26 mouse cellular contexts compared by ENCODE assay signal in the genomic region with DNA sequence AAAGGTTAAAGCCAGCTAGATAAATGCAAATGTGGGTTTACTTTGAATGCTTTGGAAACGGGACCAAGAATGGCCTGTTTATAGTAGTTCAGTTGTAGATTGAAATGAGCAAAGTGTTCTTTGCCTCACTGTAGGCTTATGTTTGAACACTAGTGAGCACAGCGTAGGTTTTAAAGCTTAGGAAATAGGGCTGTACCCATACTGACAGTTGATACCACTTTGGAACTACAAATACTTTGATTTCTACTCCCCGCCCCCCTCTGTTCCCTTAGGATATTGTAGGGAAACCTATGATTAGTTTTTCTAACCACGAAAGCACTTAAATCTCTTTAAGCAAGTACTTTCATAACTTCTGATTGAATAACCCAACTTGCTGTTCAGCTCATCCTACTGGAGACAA. TPM values are rescaled to one million over a fixed set of nuclear protein-coding genes. Genes with fewer than 3 reads are reported as not detected.
DNase-seq lines count a peak whose midpoint lies in the region; TF ChIP-seq lines count a peak whose summit lies in the region.
"Had no signal": no experiment of that assay in that cellular context is flagged by ENCODE, and none has a peak within 500 bp of the region (broad histone marks: within the 10 kb centered on the region; RNA-seq: fewer than 3 reads in every experiment).

No protein-coding gene starts in this region.

- H3K27ac ChIP-seq in MEL (ENCODE audit: control insufficient read depth, low read depth, low read length): no peak overlapping the region
- H3K27ac ChIP-seq: embryonic facial prominence, embryonic 12.5 days; forebrain, embryonic 10.5 days; forebrain, embryonic 13.5 days; gastrocnemius, adult 2 months; heart, embryonic 15.5 days; hindbrain, embryonic 10.5 days; hindbrain, embryonic 13.5 days; intestine, embryonic 15.5 days had no signal

- no peak for TF ChIP-seq CTCF in MEL (IDR thresholded peaks at IDR 0.05 in 2 of 3, conservative IDR thresholded peaks at IDR 0.05 in 1 of 3; ENCODE audit: control insufficient read depth in 1 of 3, insufficient read depth in 1 of 3, low read depth in 2 of 3, low read length in 3 of 3, poor library complexity in 1 of 3, severe bottlenecking in 1 of 3)

- TF ChIP-seq RAD21 in MEL (IDR thresholded peaks at IDR 0.05; ENCODE audit: low read depth, low read length): no peak

- peaks cover 5 to 9% of the 10 kb centered on the region in 2 experiments for H3K4me1 ChIP-seq in MEL (ENCODE audit: control insufficient read depth in 1 of 2, insufficient read depth in 2 of 2, low read length in 2 of 2)

- peaks cover 31% of the 10 kb centered on the region for H3K79me2 ChIP-seq in MEL (ENCODE audit: control insufficient read depth, insufficient read depth, low read length, poor library complexity)

- TF ChIP-seq POLR2A in MEL (IDR thresholded peaks at IDR 0.05; ENCODE audit: control insufficient read depth in 1 of 2, insufficient read depth in 1 of 2, low read depth in 1 of 2, low read length in 2 of 2, poor library complexity in 1 of 2): peak in 1 of 2 experiments; percentile 31; a peak in 1 of 4 replicates

- no peaks in the 10 kb centered on the region for H3K9me3 ChIP-seq in MEL (replicated peaks; ENCODE audit: insufficient read depth, low read length)
- H3K9me3 ChIP-seq: embryonic facial prominence, embryonic 12.5 days; forebrain, embryonic 10.5 days; forebrain, embryonic 13.5 days; G1E; heart, embryonic 12.5 days; heart, embryonic 15.5 days; hindbrain, embryonic 10.5 days; hindbrain, embryonic 13.5 days; intestine, embryonic 15.5 days had no signal

- no peak overlapping the region for H3K4me3 ChIP-seq in MEL (ENCODE audit: control insufficient read depth in 1 of 2, insufficient read depth in 1 of 2, low read depth in 2 of 2, low read length in 2 of 2)
- H3K4me3 ChIP-seq: embryonic facial prominence, embryonic 12.5 days; erythroblast, embryonic 14.5 days; forebrain, embryonic 10.5 days; forebrain, embryonic 13.5 days; gastrocnemius, adult 2 months; heart, embryonic 12.5 days; heart, embryonic 15.5 days; hindbrain, embryonic 10.5 days; hindbrain, embryonic 13.5 days; intestine, embryonic 15.5 days had no signal

- no peak for TF ChIP-seq EP300 in MEL (IDR thresholded peaks at IDR 0.05; ENCODE audit: low read depth in 1 of 2, low read length in 2 of 2)

- no peaks in the 10 kb centered on the region for H3K27me3 ChIP-seq in MEL (ENCODE audit: control insufficient read depth in 1 of 2, insufficient read depth in 2 of 2, low read length in 2 of 2)
- H3K27me3 ChIP-seq: embryonic facial prominence, embryonic 12.5 days; forebrain, embryonic 13.5 days; heart, embryonic 12.5 days; heart, embryonic 15.5 days; hindbrain, embryonic 13.5 days; intestine, embryonic 15.5 days had no signal

- no peak overlapping the region for H3K9ac ChIP-seq in MEL (ENCODE audit: control insufficient read depth, low read depth, low read length, poor library complexity, severe bottlenecking)
- H3K9ac ChIP-seq: embryonic facial prominence, embryonic 12.5 days; forebrain, embryonic 13.5 days; heart, embryonic 12.5 days; heart, embryonic 15.5 days; hindbrain, embryonic 13.5 days; intestine, embryonic 15.5 days had no signal

- H3K36me3 ChIP-seq in MEL (ENCODE audit: control insufficient read depth in 1 of 2, insufficient read depth in 2 of 2, low read length in 2 of 2): peaks cover 31 to 36% of the 10 kb centered on the region in 2 experiments

- DNase-seq in testis, postnatal 10 days (ENCODE audit: low spot score): peak; percentile 4
- no peak for DNase-seq in testis, postnatal 14 days (ENCODE audit: low spot score)
- peak; percentile 35 for DNase-seq in MEL (ENCODE audit: low read depth, low spot score)
- DNase-seq in naive thymus-derived CD4-positive, alpha-beta T cell, adult 2 months (ENCODE audit: low read depth): peak; percentile 26
- no peak for DNase-seq in adrenal gland, adult 8-10 months
- DNase-seq in kidney, adult 18-20 months: no peak
- DNase-seq: adrenal gland, adult 2 months; adrenal gland, postnatal 36 days; cerebellum, adult 18-20 months; cerebellum, adult 9-10 months; cerebellum, postnatal 14 days; gastrocnemius, adult 2 months; gastrocnemius, postnatal 14 days; heart, adult 18-20 months; heart, postnatal 10 days; heart, postnatal 36 days had no signal

TF ChIP-seq in MEL, 35 proteins besides CTCF, POLR2A, EP300 and RAD21:
- TF ChIP-seq POLR2AphosphoS2 (IDR thresholded peaks at IDR 0.05; ENCODE audit: low read length) (peak; percentile 32; the same call in 1 of the 2 replicates), ZKSCAN1 (IDR thresholded peaks at IDR 0.05; ENCODE audit: low read depth, low read length) (no peak)

RNA-seq across cellular contexts. Expression of a gene that starts 5.5 kb away (rescaled TPM):
- 586 and 596 TPM in 2 replicates for total RNA-seq in MEL (2012; rRNA removed)
- 100 to 1,000 TPM; 421 to 431 TPM for polyA plus RNA-seq in MEL (2012; ENCODE audit: insufficient read depth in 1 of 2, insufficient read length in 2 of 2, low read depth in 1 of 2, low replicate concordance in 2 of 2, missing spikeins in 1 of 2)
- 100 to 1,000 TPM; 230 to 311 (median 252) TPM for total RNA-seq in adrenal gland, adult 8-10 months (2022)

RNA-seq across cellular contexts. Expression of a gene that starts 15.4 kb away (rescaled TPM):
- 8.0 and 9.5 TPM in 2 replicates for total RNA-seq in MEL (2012; rRNA removed)
- polyA plus RNA-seq in MEL (2012; ENCODE audit: insufficient read depth in 1 of 2, insufficient read length in 2 of 2, low read depth in 1 of 2, low replicate concordance in 2 of 2, missing spikeins in 1 of 2): 10 to 100 TPM in 1 of 2 experiments, not detected in 1; 20.8 TPM
- 10 to 100 TPM; 42.1 to 71.0 (median 59.4) TPM for total RNA-seq in adrenal gland, adult 8-10 months (2022)

RNA-seq across cellular contexts. Expression of a gene that starts 45.2 kb away (rescaled TPM):
- total RNA-seq in MEL (2012; rRNA removed): 1.0 and 1.1 TPM in 2 replicates
- 1 to 10 TPM in 1 of 2 experiments, not detected in 1; 4.8 TPM for polyA plus RNA-seq in MEL (2012; ENCODE audit: insufficient read depth in 1 of 2, insufficient read length in 2 of 2, low read depth in 1 of 2, low replicate concordance in 2 of 2, missing spikeins in 1 of 2)
- 100 to 1,000 TPM in 2 of 4 experiments, 10 to 100 TPM in 2; 46.1 to 114 (median 84.3) TPM for total RNA-seq in adrenal gland, adult 8-10 months (2022)

Comparison
In these comparisons a context has a peak if more than half of its experiments do, and no peak if none do; other contexts are left out.
1. DNase-seq: peak in testis, postnatal 10 days (single experiment), MEL (single experiment) and naive thymus-derived CD4-positive, alpha-beta T cell, adult 2 months (single experiment); none in testis, postnatal 14 days (single experiment), adrenal gland, adult 8-10 months (single experiment) and kidney, adult 18-20 months (single experiment).
2. RNA of a gene that starts 45.2 kb away (total RNA-seq): 46.1 to 114 TPM in adrenal gland, adult 8-10 months; 1.0 to 1.1 TPM in MEL; every median in the first group is over 10 times any median in the second.